Mouse (Mus musculus) ES-Bruce4 (cell line): Measurements from ENCODE around the gene Pin1. TPM values are rescaled to one million over a fixed set of nuclear protein-coding genes. Genes with fewer than 3 reads are reported as not detected.

Experiments
- H3K27ac ChIP-seq: 2 replicates; pipeline ENCODE4 v1.5.1; 2012; ENCODE audit warnings: low read length, inconsistent platforms; ENCODE audit not compliant: insufficient read depth
- H3K27me3 ChIP-seq: 2 replicates; pipeline ENCODE4 v1.6.1; 2012; ENCODE audit warnings: mild to moderate bottlenecking, low read length, inconsistent platforms; ENCODE audit not compliant: control insufficient read depth, poor library complexity, insufficient read depth, severe bottlenecking
- H3K36me3 ChIP-seq: 2 replicates; pipeline ENCODE4 v1.6.1; 2012; ENCODE audit warnings: inconsistent platforms, mild to moderate bottlenecking, low read length, moderate library complexity; ENCODE audit not compliant: control insufficient read depth, poor library complexity, insufficient read depth, severe bottlenecking
- H3K4me1 ChIP-seq: one replicate; pipeline ENCODE4 v1.8.1; 2011; ENCODE audit warnings: low read length; ENCODE audit not compliant: control insufficient read depth, insufficient read depth
- H3K4me3 ChIP-seq: 2 replicates; pipeline ENCODE4 v1.5.1; 2011; ENCODE audit warnings: low read depth, mild to moderate bottlenecking, low read length
- H3K9ac ChIP-seq: 2 replicates; pipeline ENCODE4 v1.6.1; 2012; ENCODE audit warnings: low read depth, mild to moderate bottlenecking, inconsistent platforms; ENCODE audit not compliant: poor library complexity, severe bottlenecking
- H3K9me3 ChIP-seq: replicated peaks from 2 replicates; pipeline ENCODE4 v1.6.1; 2012; ENCODE audit warnings: mild to moderate bottlenecking, low read length, inconsistent platforms; ENCODE audit not compliant: control insufficient read depth, poor library complexity, insufficient read depth, severe bottlenecking
- CTCF ChIP-seq: IDR thresholded peaks from one replicate; pipeline ENCODE4 v1.8.1; 2011; ENCODE audit warnings: low read depth, low read length
- EP300 ChIP-seq: IDR thresholded peaks from 2 replicates; pipeline ENCODE4 v1.6.1; 2011; ENCODE audit warnings: low read depth, low read length; ENCODE audit not compliant: insufficient read depth
- POLR2A ChIP-seq: IDR thresholded peaks from one replicate; pipeline ENCODE4 v1.8.1; 2011; ENCODE audit warnings: low read length; ENCODE audit not compliant: insufficient read depth
- polyA plus RNA-seq: library from polyadenylated mRNA; stranded (reverse); fragments of >200 nt; gene quantifications from 2 replicates; pipeline ENCODE4 v1.2.4, GENCODE M21; 2011; ENCODE audit warnings: low read depth; ENCODE audit not compliant: missing spikeins, insufficient read depth, insufficient read length

Pin1 gene
- 17.6 and 20.9 TPM in 2 replicates for polyA plus RNA-seq

DNA sequence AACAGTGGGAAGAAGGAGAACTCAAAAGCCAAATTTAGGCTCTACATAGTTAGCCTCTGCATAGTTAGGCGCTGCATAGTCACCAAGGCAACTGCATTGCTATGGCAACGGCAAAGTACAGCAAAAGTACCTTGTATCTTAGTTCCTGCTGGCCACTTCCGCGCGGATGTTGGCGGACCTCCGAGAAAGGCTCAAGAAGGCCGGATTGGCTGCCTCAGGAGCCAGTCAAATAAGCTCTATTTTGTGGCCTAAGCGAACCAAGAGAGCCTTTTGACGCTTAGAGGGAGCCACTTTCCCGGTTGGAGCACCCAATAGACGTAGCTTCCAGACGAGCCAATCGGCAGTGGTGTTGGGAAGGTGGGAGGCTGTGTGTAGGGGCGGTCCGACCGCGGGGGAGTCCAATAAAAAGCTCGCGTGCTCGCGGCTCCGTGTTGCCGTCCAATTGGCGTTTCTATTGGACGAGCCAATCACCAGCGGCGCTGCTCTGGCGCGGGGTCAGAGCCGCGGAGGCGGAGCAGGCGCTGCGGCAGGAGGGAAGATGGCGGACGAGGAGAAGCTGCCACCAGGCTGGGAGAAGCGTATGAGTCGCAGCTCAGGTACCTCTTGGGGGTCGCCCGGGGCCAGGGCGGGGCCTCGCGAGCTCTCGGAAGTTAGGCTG, at the start of gene Pin1:
Gene Pin1, plus strand, starts transcription at position 494 of the 658 bp plus-strand sequence.
- H3K4me3 ChIP-seq = peak within 1 kb of the TSS; percentile 83
- no peak within 1 kb of the TSS for H3K27ac ChIP-seq
- no peaks in the 10 kb centered on the region for H3K27me3 ChIP-seq

DNA sequence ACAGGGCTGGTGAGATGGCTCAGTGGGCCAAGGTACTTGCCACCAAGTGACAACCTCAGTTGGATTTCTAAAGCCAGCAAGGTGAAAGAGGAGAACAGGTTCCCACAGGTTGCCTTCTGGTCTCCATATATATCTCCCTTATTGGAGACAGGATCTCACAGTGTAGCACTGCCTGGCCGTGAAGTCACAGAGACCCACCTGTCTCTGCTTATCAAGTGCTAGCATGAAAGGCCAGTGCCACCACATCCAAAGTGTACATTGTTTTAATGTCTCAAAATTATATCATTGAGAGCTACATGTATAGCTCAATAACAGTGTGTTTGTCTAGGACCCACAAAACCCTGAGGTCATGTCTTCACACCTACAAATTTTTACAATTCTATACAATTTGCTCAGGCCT, 45.6 kb upstream of the Pin1 start:
- Histone ChIP-seq H3K27ac (no peak overlapping the region), H3K9me3 (no peaks in the 10 kb centered on the region), H3K36me3 (no peaks in the 10 kb centered on the region), H3K4me1 (no peaks in the 10 kb centered on the region), H3K27me3 (no peaks in the 10 kb centered on the region), H3K4me3 (no peak overlapping the region), H3K9ac (peak overlapping the region; percentile 74)
- TF ChIP-seq POLR2A = no peak
- TF ChIP-seq EP300 = no peak
- TF ChIP-seq CTCF = no peak

More for the DNA sequence above, at the start of gene Pin1:
- Histone ChIP-seq H3K9ac (peak within 1 kb of the TSS; percentile 82), H3K36me3 (peaks cover 24% of the 10 kb centered on the region), H3K9me3 (no peaks in the 10 kb centered on the region), H3K4me1 (no peaks in the 10 kb centered on the region)
- TF ChIP-seq POLR2A = peak; percentile 66
- TF ChIP-seq EP300 = no peak

DNA sequence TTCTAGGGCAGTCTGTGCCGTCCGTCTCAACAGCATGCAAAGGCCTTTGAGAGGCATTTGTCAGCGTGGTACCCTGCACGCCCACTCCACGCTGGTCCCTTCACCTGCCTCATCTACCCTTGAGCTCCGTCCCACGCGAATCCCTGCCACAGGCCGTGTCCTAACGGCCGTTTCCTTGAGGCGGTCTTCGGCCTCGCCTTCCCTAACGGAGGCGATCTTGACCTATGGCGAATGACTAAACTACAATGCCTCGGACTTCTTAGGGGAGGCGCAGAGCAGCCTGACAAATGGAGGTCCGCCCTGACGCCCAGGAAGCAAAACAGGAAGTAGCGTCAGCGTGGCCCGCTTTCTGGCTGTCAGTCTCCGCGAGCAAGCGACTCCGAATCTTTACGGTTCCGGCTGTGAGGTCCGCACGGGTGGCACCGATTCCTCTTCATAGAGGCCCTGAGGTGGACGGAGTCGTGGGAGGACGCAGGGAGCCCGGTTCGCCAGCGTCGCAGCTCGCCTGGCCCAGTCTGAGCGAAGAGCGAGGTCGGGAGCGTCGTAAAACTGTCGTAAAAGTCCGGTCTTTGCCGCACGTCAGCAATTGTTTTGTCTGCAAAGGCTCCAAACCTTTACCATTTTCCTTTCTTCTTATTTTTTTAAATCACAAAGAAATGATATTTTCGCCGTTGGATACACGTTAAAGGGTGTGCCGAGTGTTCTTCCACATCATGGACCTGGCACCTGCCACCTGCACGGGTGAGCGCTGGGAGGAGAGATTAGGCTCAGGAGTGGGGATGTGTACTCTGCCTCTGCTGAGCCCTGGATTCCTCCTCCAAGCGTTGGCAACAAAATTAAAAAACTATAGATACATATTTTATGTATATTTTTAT, 44.6 kb upstream of the Pin1 start:
- peak overlapping the region; percentile 74 for H3K9ac ChIP-seq
- H3K27me3 ChIP-seq = no peaks in the 10 kb centered on the region
- peak overlapping the region; percentile 79 for H3K4me3 ChIP-seq
- TF ChIP-seq CTCF (no peak), POLR2A (peak; percentile 40)
- H3K27ac ChIP-seq = peak overlapping the region; percentile 70
- H3K9me3 ChIP-seq = no peaks in the 10 kb centered on the region
- no peaks in the 10 kb centered on the region for H3K36me3 ChIP-seq
- no peaks in the 10 kb centered on the region for H3K4me1 ChIP-seq

DNA sequence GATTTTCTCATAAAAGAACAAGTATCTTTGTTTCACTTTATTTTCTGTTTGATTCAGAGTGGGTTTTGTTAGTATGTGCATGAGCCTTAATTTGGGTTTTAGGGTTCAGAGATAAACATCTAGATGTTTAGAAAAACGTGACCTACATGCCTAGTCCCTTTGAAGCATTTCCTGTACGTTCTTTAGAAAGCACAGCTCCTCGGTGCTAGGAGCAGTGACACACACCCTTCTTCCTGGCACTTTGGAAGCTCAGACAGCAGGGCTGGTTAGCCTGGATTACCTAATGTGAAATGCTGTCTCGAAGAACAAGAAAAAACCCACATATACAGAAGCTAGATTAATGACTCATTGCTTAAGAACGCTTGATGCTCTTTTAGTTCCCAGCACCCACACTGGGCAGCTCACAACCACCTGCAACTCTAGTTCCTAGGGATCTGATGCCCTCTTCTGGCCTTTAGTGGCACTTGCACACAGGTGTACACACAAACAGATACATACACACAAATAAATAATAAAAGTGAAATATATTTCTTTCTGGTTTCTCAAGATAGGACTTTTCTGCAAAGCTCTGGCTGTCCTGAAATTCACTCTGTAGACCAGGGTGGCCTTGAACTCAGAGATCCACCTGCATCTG, 41.9 kb upstream of the Pin1 start:
- Histone ChIP-seq H3K36me3 (no peaks in the 10 kb centered on the region), H3K9me3 (no peaks in the 10 kb centered on the region), H3K27me3 (no peaks in the 10 kb centered on the region), H3K4me3 (no peak overlapping the region), H3K9ac (no peak overlapping the region), H3K4me1 (no peaks in the 10 kb centered on the region), H3K27ac (no peak overlapping the region)
- no peak for TF ChIP-seq POLR2A
- TF ChIP-seq EP300 = no peak
- no peak for TF ChIP-seq CTCF

DNA sequence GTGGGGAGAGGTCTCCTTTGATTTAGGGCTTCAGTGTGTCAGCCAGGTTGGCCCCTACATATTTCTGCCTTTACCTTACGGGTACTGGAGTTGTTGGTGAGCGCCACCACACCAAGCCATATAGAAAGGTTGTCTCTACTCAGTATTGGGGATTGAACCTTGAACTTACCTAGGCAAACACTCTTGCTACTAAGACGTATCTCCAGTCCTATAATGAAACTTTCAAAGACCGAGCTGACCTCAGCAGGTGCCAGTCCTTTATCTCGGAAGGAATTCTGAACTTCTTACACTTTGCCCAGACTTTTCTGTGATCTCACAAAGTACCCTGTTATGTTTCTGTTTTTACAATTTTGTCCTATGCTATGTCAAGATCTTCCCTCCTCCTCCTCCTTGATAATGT, 39.9 kb upstream of the Pin1 start:
- no peak overlapping the region for H3K27ac ChIP-seq
- no peaks in the 10 kb centered on the region for H3K9me3 ChIP-seq
- H3K4me3 ChIP-seq = no peak overlapping the region
- no peak for TF ChIP-seq POLR2A
- TF ChIP-seq EP300 = no peak
- TF ChIP-seq CTCF = no peak
- no peaks in the 10 kb centered on the region for H3K4me1 ChIP-seq
- H3K27me3 ChIP-seq = no peaks in the 10 kb centered on the region
- H3K36me3 ChIP-seq = no peaks in the 10 kb centered on the region
- no peak overlapping the region for H3K9ac ChIP-seq
